Mouse (Mus musculus) erythroblast, embryonic 14.5 days (primary cell): ENCODE results near the gene Rsph3a.
"Not testable (repeated sequence)": the region's sequence is repeated elsewhere in the genome, so short reads cannot be mapped to it uniquely, and the experiment has no call there.

Experiments
- GATA1 ChIP-seq: IDR thresholded peaks from 2 replicates; pipeline ENCODE4 v1.6.1; 2012; ENCODE audit warnings: low read length, inconsistent platforms, mixed read lengths
- TAL1 ChIP-seq: IDR thresholded peaks from 3 replicates; pipeline ENCODE4 v1.6.1; 2012; ENCODE audit warnings: low read length, inconsistent platforms, mixed read lengths

- TF ChIP-seq TAL1, GATA1: not testable (repeated sequence)
Measured at GRCm38 (mm10) chr17:7983484-7983883, 38.1 kb downstream of the Rsph3a start.
